Mouse (Mus musculus): ENCODE results near the gene Cnp.
"Not testable (repeated sequence)": the region's sequence is repeated elsewhere in the genome, so short reads cannot be mapped to it uniquely, and the experiment has no call there.

DNA sequence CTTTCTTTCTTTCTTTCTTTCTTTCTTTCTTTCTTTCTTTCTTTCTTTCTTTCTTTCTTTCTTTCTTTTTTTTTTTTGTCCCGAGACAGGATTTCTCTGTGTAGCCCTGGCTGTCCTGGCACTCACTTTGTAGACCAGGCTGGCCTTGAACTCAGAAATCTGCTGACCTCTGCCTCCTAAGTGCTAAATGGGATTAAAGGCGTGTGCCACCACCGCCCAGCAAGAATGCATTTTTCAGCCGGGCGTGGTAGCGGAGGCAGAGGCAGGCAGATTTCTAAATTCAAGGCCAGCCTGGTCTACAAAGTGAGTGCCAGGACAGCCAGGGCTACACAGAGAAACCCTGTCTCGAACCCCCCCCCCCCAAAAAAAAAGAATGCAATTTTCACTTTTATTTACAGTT lies 42.1 kb downstream of the Cnp start:
- not testable (repeated sequence) for TF ChIP-seq POLR2A (IDR thresholded peaks at IDR 0.05; ENCODE audit: borderline replicate concordance, extremely low read depth, low read depth, low read length); CTCF (IDR thresholded peaks at IDR 0.05; ENCODE audit: insufficient read depth, low read length)
